Mouse (Mus musculus): ENCODE measurements around the gene Eppin. TPM values are rescaled to one million over a fixed set of nuclear protein-coding genes. Genes with fewer than 3 reads are reported as not detected.

Eppin gene
- polyA plus RNA-seq (2012; ENCODE audit: low replicate concordance) = not detected in 2 replicates

DNA sequence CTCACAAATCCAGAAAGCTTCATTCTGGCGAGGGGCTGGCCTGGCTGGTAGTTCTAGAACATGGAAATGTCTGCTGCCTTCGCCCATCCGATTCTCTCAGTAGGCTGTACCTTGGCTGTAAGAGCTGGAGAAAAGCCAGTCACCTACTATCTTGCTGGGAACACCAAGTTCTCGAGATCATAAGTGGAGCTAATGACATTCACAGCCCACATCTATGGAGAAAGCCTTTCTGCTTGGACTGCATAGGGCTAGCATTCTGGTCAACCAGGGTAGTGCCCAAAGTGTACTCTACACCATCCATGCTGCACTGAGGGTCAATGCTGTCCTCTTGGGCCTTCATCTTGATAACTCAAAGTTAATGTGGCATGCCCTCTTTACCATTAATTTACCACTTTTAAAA is at the start of gene Eppin:
TSS of gene Eppin (minus strand) at position 101 of the 400 bp plus-strand sequence.

DNA sequence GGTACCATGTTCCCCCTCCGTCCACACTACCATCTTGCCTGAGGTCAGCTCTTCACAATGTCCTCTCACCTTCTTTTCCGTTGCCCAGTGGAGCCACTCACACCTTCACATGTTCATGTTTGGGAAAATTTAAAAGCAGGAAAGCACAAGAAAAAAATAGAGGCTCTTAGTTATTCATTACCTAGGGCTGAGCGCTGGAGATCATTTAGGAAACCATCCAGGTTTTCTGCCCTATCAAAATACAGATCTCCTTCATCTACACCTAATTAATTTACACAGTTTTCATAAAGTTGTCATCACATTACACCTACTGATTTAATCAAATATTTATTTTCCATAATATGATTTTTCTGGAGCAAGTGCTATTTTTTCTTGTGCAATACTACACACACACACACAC is 45.3 kb upstream of the Eppin start, which contains the start of gene Wfdc16:
TSS of gene Wfdc16 (minus strand) at position 101 of the 400 bp plus-strand sequence.

DNA sequence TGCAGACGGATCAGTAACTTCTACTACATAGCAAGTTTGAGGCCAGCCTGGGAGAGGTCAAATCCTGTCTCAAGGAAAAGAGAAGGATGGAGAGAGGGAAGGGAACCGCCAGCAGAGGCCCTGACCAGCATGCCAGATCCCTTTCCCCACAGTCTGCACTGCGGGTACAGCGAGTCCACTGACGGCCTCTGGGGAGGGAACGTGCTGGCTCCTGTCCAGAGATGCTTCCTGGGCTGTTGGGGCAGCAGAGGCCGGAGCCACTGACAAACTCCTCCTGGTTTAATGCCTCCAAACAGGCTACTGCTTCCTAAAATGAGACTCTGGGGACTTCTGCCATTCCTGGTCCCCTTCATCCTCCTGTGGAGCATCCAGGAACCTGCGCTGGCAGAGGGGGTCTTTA is 20.1 kb upstream of the Eppin start, which contains the start of the genes Wfdc6b and Wfdc8:
TSS of gene Wfdc6b (plus strand) at position 52 of the 400 bp plus-strand sequence.
TSS of gene Wfdc8 (minus strand) at position 156 of the 400 bp plus-strand sequence.

DNA sequence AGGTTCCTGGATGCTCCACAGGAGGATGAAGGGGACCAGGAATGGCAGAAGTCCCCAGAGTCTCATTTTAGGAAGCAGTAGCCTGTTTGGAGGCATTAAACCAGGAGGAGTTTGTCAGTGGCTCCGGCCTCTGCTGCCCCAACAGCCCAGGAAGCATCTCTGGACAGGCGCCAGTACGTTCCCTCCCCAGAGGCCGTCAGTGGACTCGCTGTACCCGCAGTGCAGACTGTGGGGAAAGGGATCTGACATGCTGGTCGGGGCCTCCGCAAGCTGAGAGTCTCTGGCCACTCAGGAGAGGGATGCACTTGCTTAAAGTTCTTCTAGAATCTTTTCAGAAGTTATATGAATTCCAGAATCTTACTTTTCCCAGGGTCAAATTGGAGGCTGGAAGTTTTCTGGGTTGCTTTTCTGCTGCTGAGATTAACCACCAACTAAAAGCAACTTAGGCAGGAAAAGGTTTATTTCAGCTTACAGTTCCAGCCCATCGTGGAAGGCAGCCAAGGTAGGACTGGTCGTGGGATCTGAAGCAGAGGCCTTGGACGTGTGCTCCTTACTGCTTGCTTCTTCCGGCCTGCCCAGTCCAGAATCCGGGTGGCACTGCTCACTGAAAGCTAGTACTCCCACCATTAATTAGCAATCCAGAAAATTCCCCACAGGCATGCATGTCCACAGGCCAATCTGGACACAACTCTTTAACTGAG is 8.2 kb downstream of the Eppin start, which contains the start of gene Wfdc6a:
TSS of gene Wfdc6a (minus strand) at position 423 of the 701 bp plus-strand sequence.

DNA sequence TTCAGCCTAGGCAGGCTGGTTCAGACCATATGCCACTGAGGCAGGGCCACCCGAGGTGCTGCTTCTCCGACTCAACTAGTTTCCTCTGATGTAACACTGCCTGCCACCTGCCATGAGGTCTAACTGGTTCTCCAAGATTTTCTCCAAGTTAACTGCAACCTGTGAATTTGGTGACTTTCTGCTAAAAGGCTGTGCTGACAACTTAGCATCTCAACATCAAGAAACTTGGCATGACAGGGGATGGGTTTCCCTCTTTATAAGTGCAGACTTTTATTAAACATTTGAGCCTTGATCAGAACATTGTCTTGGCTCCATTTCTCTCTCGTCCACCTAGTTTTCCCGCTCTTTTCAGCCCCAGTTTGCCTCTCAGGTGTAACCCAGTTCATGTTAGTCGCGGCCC is 20.0 kb downstream of the Eppin start, which contains the start of gene Spint3:
TSS of gene Spint3 (minus strand) at position 101 of the 400 bp plus-strand sequence.

DNA sequence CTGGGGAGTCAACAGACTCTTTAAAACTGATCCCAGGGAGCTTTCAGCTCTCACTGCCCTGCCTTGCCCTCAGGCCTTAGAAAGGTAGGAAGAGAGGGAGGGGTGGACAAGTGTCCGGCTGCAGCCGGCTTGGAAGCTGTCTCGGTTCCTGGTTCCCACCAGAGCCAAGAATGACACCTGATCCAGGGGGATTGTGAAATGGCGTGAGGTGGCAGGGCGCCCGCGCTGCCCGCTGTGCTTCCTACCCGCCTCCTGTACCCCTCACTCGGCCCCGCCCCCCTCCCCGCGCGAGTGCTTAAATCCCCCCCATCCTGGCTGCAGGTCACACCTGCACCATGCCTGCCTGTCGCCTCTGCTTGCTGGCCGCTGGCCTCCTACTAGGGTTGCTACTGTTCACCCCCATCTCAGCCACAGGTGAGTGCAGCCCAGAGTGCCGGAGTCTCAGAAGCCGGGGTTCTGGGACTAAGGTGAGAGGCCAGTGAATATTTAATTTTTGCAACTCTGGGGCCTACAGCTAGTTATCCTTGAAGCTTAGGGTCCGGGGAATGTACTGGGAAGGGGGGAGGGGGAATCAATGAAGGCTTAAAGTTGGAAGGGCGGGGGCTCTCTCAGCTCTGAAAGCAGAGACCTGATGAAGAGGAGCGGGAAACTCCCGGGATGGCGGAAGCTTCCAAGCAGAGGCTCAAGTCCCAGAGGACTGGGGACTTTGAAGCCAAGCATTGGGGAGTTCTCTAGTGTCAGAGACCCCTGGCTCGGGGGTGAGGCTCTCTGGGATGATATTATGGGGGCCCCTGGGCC is 30.8 kb downstream of the Eppin start, which contains the start of gene Wfdc2:
TSS of gene Wfdc2 (plus strand) at position 23 of the 798 bp plus-strand sequence.

Other genes with a start within 250 kb of the Eppin start
- gene Slpi, start 204.5 kb downstream of the Eppin start, polyA plus RNA-seq (2012; ENCODE audit: low replicate concordance) = 21.9 and 55.6 TPM in 2 replicates
- gene Rbpjl, start 190.5 kb downstream of the Eppin start, polyA plus RNA-seq (2012; ENCODE audit: low replicate concordance) = 0.39 and 0.58 TPM in 2 replicates
- gene Matn4, start 188.4 kb downstream of the Eppin start, polyA plus RNA-seq (2012; ENCODE audit: low replicate concordance) = 0.45 and 0.55 TPM in 2 replicates
- 6.5 and 51.1 TPM in 2 replicates for gene Sdc4, start 149.7 kb downstream of the Eppin start, polyA plus RNA-seq (2012; ENCODE audit: low replicate concordance)
- gene Sys1, start 136.6 kb downstream of the Eppin start, polyA plus RNA-seq (2012; ENCODE audit: low replicate concordance) = 150 and 241 TPM in 2 replicates
- 2.5 and 3.3 TPM in 2 replicates for gene Gm20458, start 132.6 kb downstream of the Eppin start, polyA plus RNA-seq (2012; ENCODE audit: low replicate concordance)
- gene Trp53tg5, start 119.9 kb downstream of the Eppin start, polyA plus RNA-seq (2012; ENCODE audit: low replicate concordance) = not detected in 2 replicates
- gene Dbndd2, start 107.5 kb downstream of the Eppin start, polyA plus RNA-seq (2012; ENCODE audit: low replicate concordance) = 27.5 and 44.6 TPM in 2 replicates
- gene Pigt, start 96.1 kb downstream of the Eppin start, polyA plus RNA-seq (2012; ENCODE audit: low replicate concordance) = 111 and 192 TPM in 2 replicates
- gene Wfdc2, start 31.2 kb downstream of the Eppin start, polyA plus RNA-seq (2012; ENCODE audit: low replicate concordance) = not detected in 2 replicates
- not detected in 2 replicates for gene Spint3, start 20.1 kb downstream of the Eppin start, polyA plus RNA-seq (2012; ENCODE audit: low replicate concordance)
- not detected in 2 replicates for gene Wfdc6a, start 8.1 kb downstream of the Eppin start, polyA plus RNA-seq (2012; ENCODE audit: low replicate concordance)
- not detected in 2 replicates for gene Wfdc6b, start 19.9 kb upstream of the Eppin start, polyA plus RNA-seq (2012; ENCODE audit: low replicate concordance)
- 0.04 TPM in 1 of 2 replicates, not detected in the other for gene Wfdc8, start 20.0 kb upstream of the Eppin start, polyA plus RNA-seq (2012; ENCODE audit: low replicate concordance)
- not detected in 2 replicates for gene Wfdc16, start 45.2 kb upstream of the Eppin start, polyA plus RNA-seq (2012; ENCODE audit: low replicate concordance)
- not detected in 2 replicates for gene Wfdc10, start 62.5 kb upstream of the Eppin start, polyA plus RNA-seq (2012; ENCODE audit: low replicate concordance)
- not detected in 2 replicates for gene Wfdc9, start 63.0 kb upstream of the Eppin start, polyA plus RNA-seq (2012; ENCODE audit: low replicate concordance)
- not detected in 2 replicates for gene Wfdc11, start 80.5 kb upstream of the Eppin start, polyA plus RNA-seq (2012; ENCODE audit: low replicate concordance)
- gene Wfdc13, start 91.5 kb upstream of the Eppin start, polyA plus RNA-seq (2012; ENCODE audit: low replicate concordance) = not detected in 2 replicates
- not detected in 2 replicates for gene Spint4, start 104.9 kb upstream of the Eppin start, polyA plus RNA-seq (2012; ENCODE audit: low replicate concordance)
- not detected in 2 replicates for gene Spint5, start 121.7 kb upstream of the Eppin start, polyA plus RNA-seq (2012; ENCODE audit: low replicate concordance)
- not detected in 2 replicates for gene Wfdc3, start 152.3 kb upstream of the Eppin start, polyA plus RNA-seq (2012; ENCODE audit: low replicate concordance)
- gene Dnttip1, start 152.4 kb upstream of the Eppin start, polyA plus RNA-seq (2012; ENCODE audit: low replicate concordance) = 50.1 and 129 TPM in 2 replicates
- gene Ube2c, start 176.3 kb upstream of the Eppin start, polyA plus RNA-seq (2012; ENCODE audit: low replicate concordance) = 21.9 and 41.7 TPM in 2 replicates
- gene Tnnc2, start 186.4 kb upstream of the Eppin start, polyA plus RNA-seq (2012; ENCODE audit: low replicate concordance) = 0.18 TPM in 1 of 2 replicates, not detected in the other
- 6.8 and 12.4 TPM in 2 replicates for gene Snx21, start 192.2 kb upstream of the Eppin start, polyA plus RNA-seq (2012; ENCODE audit: low replicate concordance)
- 16.4 and 60.9 TPM in 2 replicates for gene Acot8, start 211.3 kb upstream of the Eppin start, polyA plus RNA-seq (2012; ENCODE audit: low replicate concordance)
- 1.6 and 1.9 TPM in 2 replicates for gene Zswim3, start 211.5 kb upstream of the Eppin start, polyA plus RNA-seq (2012; ENCODE audit: low replicate concordance)
- gene Zswim1, start 229.1 kb upstream of the Eppin start, polyA plus RNA-seq (2012; ENCODE audit: low replicate concordance) = 23.3 and 24.2 TPM in 2 replicates
- 0.93 TPM in 1 of 2 replicates, not detected in the other for gene Spata25, start 234.9 kb upstream of the Eppin start, polyA plus RNA-seq (2012; ENCODE audit: low replicate concordance)
- 86.1 and 549 TPM in 2 replicates for gene Ctsa, start 239.3 kb upstream of the Eppin start, polyA plus RNA-seq (2012; ENCODE audit: low replicate concordance)
- 11.3 and 15.6 TPM in 2 replicates for gene Neurl2, start 239.9 kb upstream of the Eppin start, polyA plus RNA-seq (2012; ENCODE audit: low replicate concordance)

Data from hematopoietic multipotent progenitor cell, adult 10-12 weeks (in vitro differentiated cells).